Mouse (Mus musculus) limb, embryonic 15.5 days (tissue): ENCODE results near the gene Smug1. TPM values are rescaled to one million over a fixed set of nuclear protein-coding genes. Genes with fewer than 3 reads are reported as not detected.

Experiments
- ATAC-seq: fragments of 200-750 bp; cut with Nextera tagmentation; 2 replicates; pipeline ENCODE4 v1.8.0; 2017; ENCODE audit warnings: low read depth, moderate TSS enrichment; ENCODE audit not compliant: insufficient number of reproducible peaks, low FRiP score, low TSS enrichment
- H3K27ac ChIP-seq: fragments of 300-500 bp; sonication (generic); 2 replicates; pipeline ENCODE4 v1.5.1; 2015; ENCODE audit warnings: moderate library complexity, mild to moderate bottlenecking, inconsistent platforms
- H3K27me3 ChIP-seq: fragments of 300-500 bp; sonication (generic); 2 replicates; pipeline ENCODE4 v1.6.1; 2015; ENCODE audit warnings: inconsistent platforms
- H3K36me3 ChIP-seq: fragments of 300-500 bp; sonication (generic); 2 replicates; pipeline ENCODE4 v1.6.1; 2015; ENCODE audit warnings: inconsistent platforms
- H3K4me1 ChIP-seq: fragments of 300-500 bp; sonication (generic); 2 replicates; pipeline ENCODE4 v1.6.1; 2015; ENCODE audit warnings: inconsistent platforms
- H3K4me2 ChIP-seq: fragments of 300-500 bp; sonication (generic); 2 replicates; pipeline ENCODE4 v1.6.1; 2015; ENCODE audit warnings: mild to moderate bottlenecking, inconsistent platforms
- H3K4me3 ChIP-seq: fragments of 300-500 bp; sonication (generic); 2 replicates; pipeline ENCODE4 v1.5.1; 2015; ENCODE audit warnings: mild to moderate bottlenecking, inconsistent platforms
- H3K9ac ChIP-seq: fragments of 300-500 bp; sonication (generic); 2 replicates; pipeline ENCODE4 v1.6.1; 2015; ENCODE audit warnings: inconsistent platforms
- H3K9me3 ChIP-seq: fragments of 300-500 bp; sonication (generic); 2 replicates; pipeline ENCODE4 v1.6.1; 2016; ENCODE audit warnings: inconsistent platforms
- WGBS: fragments of 180-500 bp; shearing (Covaris S2); methylation state at CpG from one replicate; pipeline ENCODE4 v1.1.7; 2015; 5-methylcytosine and 5-hydroxymethylcytosine counted together
- polyA plus RNA-seq: library from polyadenylated mRNA; unstranded; fragments of >200 nt; fragmentation: Nextera tagmentation; extraction: Ambion mirVana; gene quantifications from 2 replicates; pipeline ENCODE4 v1.2.1, GENCODE M21; 2015

The Smug1 gene
- polyA plus RNA-seq, 1 experiment from 2014 or later: 17.0 TPM

GRCm38 (mm10) chr15:103133761-103134160 lies 33.1 kb downstream of the Smug1 start:
- H3K4me3 ChIP-seq: no peak overlapping the region

GRCm38 (mm10) chr15:103130729-103131128 lies 36.2 kb downstream of the Smug1 start:
- peaks cover 38% of the 10 kb centered on the region for H3K4me1 ChIP-seq
- WGBS: 84% methylated on average over 1 of the region's 1 CpGs
- H3K27ac ChIP-seq: no peak overlapping the region
- H3K4me2 ChIP-seq: no peak overlapping the region
- no peak for ATAC-seq
- H3K36me3 ChIP-seq: no peaks in the 10 kb centered on the region
- H3K9me3 ChIP-seq: no peaks in the 10 kb centered on the region
- peaks cover 18% of the 10 kb centered on the region for H3K27me3 ChIP-seq
- no peak overlapping the region for H3K9ac ChIP-seq
- H3K4me3 ChIP-seq: no peak overlapping the region

More at GRCm38 (mm10) chr15:103133761-103134160, 33.1 kb downstream of the Smug1 start:
- 16% methylated on average over 4 of the region's 4 CpGs for WGBS
- Histone ChIP-seq H3K4me2 (no peak overlapping the region), H3K9ac (no peak overlapping the region), H3K9me3 (no peaks in the 10 kb centered on the region), H3K27ac (no peak overlapping the region), H3K4me1 (peaks cover 20% of the 10 kb centered on the region), H3K27me3 (peaks cover 20% of the 10 kb centered on the region), H3K36me3 (no peaks in the 10 kb centered on the region)
- ATAC-seq: no peak

GRCm38 (mm10) chr15:103129289-103129688 lies 37.6 kb downstream of the Smug1 start:
- no peaks in the 10 kb centered on the region for H3K36me3 ChIP-seq
- no peak overlapping the region for H3K27ac ChIP-seq
- H3K4me1 ChIP-seq: peaks cover 27% of the 10 kb centered on the region
- H3K9me3 ChIP-seq: no peaks in the 10 kb centered on the region
- no peak overlapping the region for H3K4me3 ChIP-seq
- 22% methylated on average over 6 of the region's 6 CpGs for WGBS
- no peak overlapping the region for H3K4me2 ChIP-seq
- H3K27me3 ChIP-seq: peaks cover 27% of the 10 kb centered on the region
- no peak overlapping the region for H3K9ac ChIP-seq
- no peak for ATAC-seq

GRCm38 (mm10) chr15:103128056-103128833 lies 38.6 kb downstream of the Smug1 start:
- peaks cover 29% of the 10 kb centered on the region for H3K27me3 ChIP-seq
- H3K9me3 ChIP-seq: no peaks in the 10 kb centered on the region
- H3K9ac ChIP-seq: no peak overlapping the region
- peak overlapping the region; percentile 51 for H3K27ac ChIP-seq
- 0% methylated on average over 1 of the region's 1 CpGs for WGBS
- no peak overlapping the region for H3K4me2 ChIP-seq
- H3K36me3 ChIP-seq: no peaks in the 10 kb centered on the region
- no peak overlapping the region for H3K4me3 ChIP-seq
- H3K4me1 ChIP-seq: peaks cover 31% of the 10 kb centered on the region
- no peak for ATAC-seq

DNA sequence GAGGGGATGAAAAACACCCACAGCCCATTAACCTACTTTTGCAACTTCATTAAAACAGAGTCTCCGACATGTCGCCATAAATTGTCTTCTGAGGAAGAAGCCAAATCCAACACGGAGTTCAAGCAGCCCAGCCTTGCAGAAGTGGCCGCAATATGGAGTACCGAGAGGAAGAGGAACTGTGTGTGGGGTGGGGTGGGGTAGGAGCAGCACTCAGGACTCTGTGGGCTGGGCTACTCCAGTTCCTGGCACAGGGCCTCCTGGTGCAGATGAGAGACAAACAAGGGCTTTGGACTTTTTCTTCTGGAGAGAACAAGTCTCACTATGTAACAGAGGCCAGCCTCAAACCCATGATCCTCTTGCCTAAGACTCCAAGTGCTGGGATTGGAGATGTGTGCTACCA lies 40.9 kb downstream of the Smug1 start:
- Histone ChIP-seq H3K9me3 (no peaks in the 10 kb centered on the region), H3K4me1 (peaks cover 47% of the 10 kb centered on the region), H3K4me3 (no peak overlapping the region), H3K27me3 (peaks cover 46% of the 10 kb centered on the region), H3K27ac (no peak overlapping the region), H3K36me3 (no peaks in the 10 kb centered on the region), H3K4me2 (no peak overlapping the region), H3K9ac (no peak overlapping the region)
- no peak for ATAC-seq
- WGBS: 56% methylated on average over 5 of the region's 5 CpGs

DNA sequence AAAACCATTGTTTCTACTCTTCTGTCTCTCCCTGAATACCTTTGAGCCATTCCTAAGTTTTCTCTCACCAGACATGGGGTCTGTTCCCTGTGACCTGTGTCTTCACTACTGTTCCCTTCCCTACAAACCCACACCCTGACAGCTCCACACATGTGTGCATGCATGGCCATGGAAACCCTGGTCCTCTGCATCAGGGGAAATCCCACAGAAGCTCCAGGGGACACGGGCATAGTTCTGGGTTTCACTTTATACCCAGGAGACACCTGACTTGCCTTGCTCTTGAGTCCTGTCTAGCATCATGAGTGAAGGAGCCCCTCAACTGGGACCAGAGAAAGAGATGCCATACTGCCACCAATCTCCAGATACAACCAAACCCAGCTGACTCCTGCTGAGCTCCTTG lies 42.6 kb downstream of the Smug1 start:
- WGBS: 71% methylated on average over 1 of the region's 1 CpGs
- no peak overlapping the region for H3K4me3 ChIP-seq
- no peak overlapping the region for H3K27ac ChIP-seq
- peaks cover 57% of the 10 kb centered on the region for H3K4me1 ChIP-seq
- H3K9ac ChIP-seq: no peak overlapping the region
- no peak overlapping the region for H3K4me2 ChIP-seq
- no peaks in the 10 kb centered on the region for H3K9me3 ChIP-seq
- H3K27me3 ChIP-seq: peaks cover 62% of the 10 kb centered on the region
- H3K36me3 ChIP-seq: no peaks in the 10 kb centered on the region
- ATAC-seq: no peak

DNA sequence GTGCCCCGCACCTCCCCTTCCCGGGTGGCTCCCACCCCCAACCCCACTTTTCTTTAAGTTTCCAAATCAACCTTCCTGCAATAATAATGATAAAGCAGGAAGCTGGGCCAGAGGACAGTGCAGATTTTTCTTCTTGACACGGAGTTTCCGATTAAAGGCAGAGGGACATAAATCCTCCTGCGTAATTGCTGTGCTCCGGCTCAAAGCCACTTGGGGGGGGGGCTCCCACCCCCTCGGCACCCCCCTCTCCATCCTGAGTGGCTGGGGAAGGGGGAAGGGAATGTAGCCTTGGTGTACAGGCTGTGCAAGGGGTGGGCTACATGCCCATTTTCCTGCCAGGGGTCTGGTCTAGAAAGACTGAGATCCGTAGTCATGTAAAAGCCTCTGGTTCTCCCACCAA lies 43.5 kb downstream of the Smug1 start:
- no peak overlapping the region for H3K4me3 ChIP-seq
- H3K9me3 ChIP-seq: no peaks in the 10 kb centered on the region
- no peak for ATAC-seq
- no peak overlapping the region for H3K4me2 ChIP-seq
- H3K27ac ChIP-seq: no peak overlapping the region
- H3K4me1 ChIP-seq: peaks cover 48% of the 10 kb centered on the region
- no peaks in the 10 kb centered on the region for H3K36me3 ChIP-seq
- peaks cover 65% of the 10 kb centered on the region for H3K27me3 ChIP-seq
- 25% methylated on average over 8 of the region's 8 CpGs for WGBS
- no peak overlapping the region for H3K9ac ChIP-seq

- Histone ChIP-seq H3K27me3 (peaks cover 74% of the 10 kb centered on the region), H3K4me1 (peaks cover 43% of the 10 kb centered on the region), H3K4me3 (no peak overlapping the region), H3K27ac (no peak overlapping the region), H3K9ac (no peak overlapping the region), H3K9me3 (no peaks in the 10 kb centered on the region), H3K36me3 (no peaks in the 10 kb centered on the region), H3K4me2 (no peak overlapping the region)
- WGBS: 40% methylated on average over 2 of the region's 2 CpGs
- ATAC-seq: no peak
These were observed 44.5 kb downstream of the Smug1 start for GRCm38 (mm10) chr15:103122372-103122771.

DNA sequence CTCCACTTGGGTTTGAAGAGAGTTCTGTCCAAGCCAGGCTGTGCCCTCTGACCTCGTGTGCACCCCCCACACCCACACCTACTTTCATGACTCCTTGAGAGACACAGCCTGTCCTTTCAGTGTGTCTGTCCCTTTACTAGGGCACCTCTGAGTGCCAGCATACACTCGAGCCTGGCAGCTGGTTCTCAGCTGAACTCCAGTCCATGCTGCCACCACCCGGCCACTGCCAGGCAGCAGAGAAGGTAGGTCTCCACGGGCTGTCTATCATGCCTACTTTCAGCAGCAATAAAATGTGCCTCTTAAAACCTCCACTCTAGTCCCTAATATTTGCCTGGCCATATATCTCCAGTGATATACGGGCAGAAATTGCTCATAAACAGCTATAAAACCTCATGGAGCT lies 45.5 kb downstream of the Smug1 start:
- no peaks in the 10 kb centered on the region for H3K36me3 ChIP-seq
- 17% methylated on average over 5 of the region's 5 CpGs for WGBS
- no peak for ATAC-seq
- H3K27ac ChIP-seq: no peak overlapping the region
- H3K4me3 ChIP-seq: no peak overlapping the region
- no peaks in the 10 kb centered on the region for H3K9me3 ChIP-seq
- peaks cover 82% of the 10 kb centered on the region for H3K27me3 ChIP-seq
- no peak overlapping the region for H3K4me2 ChIP-seq
- peaks cover 50% of the 10 kb centered on the region for H3K4me1 ChIP-seq
- no peak overlapping the region for H3K9ac ChIP-seq

- Histone ChIP-seq H3K9ac (no peak overlapping the region), H3K4me2 (no peak overlapping the region), H3K27me3 (peaks cover 74% of the 10 kb centered on the region), H3K36me3 (no peaks in the 10 kb centered on the region), H3K4me3 (no peak overlapping the region), H3K9me3 (no peaks in the 10 kb centered on the region), H3K4me1 (peaks cover 53% of the 10 kb centered on the region), H3K27ac (no peak overlapping the region)
- WGBS: 19% methylated on average over 11 of the region's 11 CpGs
- no peak for ATAC-seq
These were observed 46.3 kb downstream of the Smug1 start for GRCm38 (mm10) chr15:103120594-103120993.

DNA sequence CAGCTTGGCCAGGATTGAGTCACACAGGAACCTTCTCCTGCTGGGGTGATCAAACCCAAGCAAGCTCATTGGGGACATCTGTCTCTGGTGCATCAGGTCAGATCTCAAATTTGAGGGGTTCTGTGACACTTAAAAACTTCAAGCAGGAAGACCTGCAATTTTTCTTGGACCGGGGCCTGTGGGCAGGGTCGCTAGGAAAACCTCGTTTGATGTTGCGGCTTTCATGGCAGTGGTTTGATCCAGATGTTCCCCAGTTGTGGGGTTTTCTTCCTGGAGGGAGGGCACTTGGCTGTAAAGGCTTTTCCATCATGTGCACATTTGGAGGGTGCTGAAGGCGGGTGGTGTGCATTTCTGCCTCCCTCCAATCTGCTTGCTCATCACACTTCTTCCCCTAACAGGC lies 51.2 kb downstream of the Smug1 start:
- H3K9me3 ChIP-seq: no peaks in the 10 kb centered on the region
- ATAC-seq: peak; percentile 49; the same call in 1 of the 2 replicates
- peak overlapping the region; percentile 79 for H3K27ac ChIP-seq
- H3K36me3 ChIP-seq: no peaks in the 10 kb centered on the region
- H3K9ac ChIP-seq: no peak overlapping the region
- peaks cover 41% of the 10 kb centered on the region for H3K27me3 ChIP-seq
- peaks cover 46% of the 10 kb centered on the region for H3K4me1 ChIP-seq
- WGBS: 10% methylated on average over 5 of the region's 5 CpGs
- H3K4me3 ChIP-seq: no peak overlapping the region
- H3K4me2 ChIP-seq: peak overlapping the region; percentile 21

DNA sequence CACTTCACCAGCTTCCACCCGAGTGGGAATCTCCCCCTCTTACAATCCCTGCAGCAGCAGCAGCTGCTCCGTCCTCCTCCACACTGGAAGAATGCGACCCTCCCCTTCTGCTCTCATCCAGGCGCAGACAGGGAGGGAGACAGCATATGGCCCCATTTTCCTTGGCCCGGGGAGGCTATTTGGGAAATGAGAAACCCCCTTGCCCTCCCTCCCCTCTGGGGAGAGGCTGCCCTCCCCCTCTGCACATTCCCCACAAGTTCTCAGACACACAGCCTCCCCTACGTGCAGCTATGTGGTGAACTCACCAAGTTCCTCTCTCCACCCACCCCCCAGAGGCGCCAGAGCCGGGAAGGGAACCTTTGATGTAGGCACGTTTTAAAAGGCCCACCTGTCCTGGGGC lies 51.6 kb downstream of the Smug1 start:
- Histone ChIP-seq H3K4me2 (peak overlapping the region; percentile 21), H3K9me3 (no peaks in the 10 kb centered on the region), H3K9ac (no peak overlapping the region), H3K27me3 (peaks cover 38% of the 10 kb centered on the region), H3K36me3 (no peaks in the 10 kb centered on the region), H3K4me3 (no peak overlapping the region), H3K4me1 (peaks cover 42% of the 10 kb centered on the region), H3K27ac (peak overlapping the region; percentile 79)
- 1% methylated on average over 9 of the region's 9 CpGs for WGBS
- ATAC-seq: peak; percentile 83
